ENCODE assay signal across 16 mouse cellular contexts in the genomic region with DNA sequence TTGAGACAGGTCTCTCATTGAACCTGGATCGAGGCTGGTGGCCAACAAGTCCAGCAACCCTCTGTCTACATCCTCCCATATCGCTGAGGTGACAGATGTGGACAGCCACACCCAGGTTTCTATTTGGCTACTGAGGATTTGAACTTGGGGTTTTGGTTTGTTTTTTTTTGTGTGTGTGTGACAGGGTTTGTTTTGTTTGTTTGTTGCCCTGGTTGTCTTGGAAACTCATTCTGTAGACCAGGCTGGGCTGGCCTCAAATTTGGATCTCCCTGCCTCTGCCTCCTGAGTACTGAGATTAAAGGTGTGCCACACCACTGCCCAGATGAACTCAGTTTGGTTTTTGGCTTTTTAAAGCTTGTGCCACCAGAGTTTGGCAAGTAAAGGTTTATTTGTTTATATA. TPM values are rescaled to one million over a fixed set of nuclear protein-coding genes. Genes with fewer than 3 reads are reported as not detected.
"Had no signal": no experiment of that assay in that cellular context is flagged by ENCODE, and none has a peak within 500 bp of the region (broad histone marks: within the 10 kb centered on the region; RNA-seq: fewer than 3 reads in every experiment).

No protein-coding gene starts in this region.

- H3K4me2 ChIP-seq: limb, embryonic 13.5 days; lung, embryonic 14.5 days; midbrain, embryonic 13.5 days had no signal

- ATAC-seq: midbrain, embryonic 13.5 days had no signal

- H3K9me3 ChIP-seq: limb, embryonic 13.5 days; midbrain, embryonic 13.5 days had no signal

- H3K27me3 ChIP-seq: limb, embryonic 13.5 days; midbrain, embryonic 13.5 days had no signal

- H3K27ac ChIP-seq: limb, embryonic 13.5 days; midbrain, embryonic 13.5 days; stomach, postnatal 0 days had no signal

- DNase-seq: kidney, postnatal 10 days; kidney, postnatal 4 days; left cerebral cortex, postnatal 4 days; lung, embryonic 14.5 days; lung, postnatal 10 days; lung, postnatal 4 days; right cerebral cortex, adult 18-20 months; thymus, postnatal 4 days had no signal

- H3K4me3 ChIP-seq: limb, embryonic 13.5 days; midbrain, embryonic 13.5 days had no signal

- H3K9ac ChIP-seq: limb, embryonic 13.5 days; lung, embryonic 14.5 days; midbrain, embryonic 13.5 days had no signal

RNA-seq across cellular contexts. Expression of a gene that starts 18.4 kb away (rescaled TPM):
- total RNA-seq: layer of hippocampus, postnatal 14 days; left cerebral cortex, postnatal 10 days; left cerebral cortex, postnatal 4 days had no signal
- polyA plus RNA-seq: liver, adult 2 months had no signal

RNA-seq across cellular contexts. Expression of a gene that starts 28.0 kb away (rescaled TPM):
- total RNA-seq: liver, adult 2 months; midbrain, postnatal 0 days had no signal
- polyA plus RNA-seq: liver, embryonic 16.5 days; midbrain, postnatal 0 days had no signal
